Mouse (Mus musculus) heart, postnatal 14 days (tissue): ENCODE measurements around the gene C1ra. TPM values are rescaled to one million over a fixed set of nuclear protein-coding genes. Genes with fewer than 3 reads are reported as not detected.
"Not testable (repeated sequence)": the region's sequence is repeated elsewhere in the genome, so short reads cannot be mapped to it uniquely, and the experiment has no call there.

Source experiments
- DNase-seq, 2 experiments: peaks; one replicate each; pipeline ENCODE4 v3.0.0; 2021 to 2022
- intact Hi-C: fragments of 180-260 bp; cut with DNase I; formaldehyde crosslinking; loops from one replicate; pipeline ENCODE4 v1.15.1; 2025
- total RNA-seq, 2 experiments: library from RNA; stranded (reverse); gene quantifications; 2 replicates each; pipeline ENCODE4 v1.2.3; 2021

C1ra gene
- total RNA-seq, 2 experiments from 2014 or later, result 8.8 to 10.8 TPM

DNA sequence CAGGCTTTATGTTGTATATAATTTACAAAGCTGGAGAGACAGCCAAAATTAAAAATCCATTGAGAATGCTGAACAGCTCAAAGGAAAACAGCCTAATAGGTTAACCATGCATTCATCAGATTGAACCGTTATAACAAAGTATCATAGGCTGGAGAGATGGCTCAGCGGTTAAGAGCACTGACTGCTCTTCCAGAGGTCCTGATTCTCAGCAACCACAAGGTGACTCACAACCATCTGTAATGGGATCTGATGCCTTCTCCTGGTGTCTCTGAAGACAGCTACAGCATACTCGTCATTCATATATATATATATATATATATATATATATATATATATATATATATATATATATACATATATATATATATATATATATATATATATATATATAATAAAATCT lies 28.4 kb upstream of the C1ra start:
- intact Hi-C loops, result loop anchor here (10.0 kb wide), 1 partner anchor 281 kb away; the partner anchor contains the start of gene Eno2
- not testable (repeated sequence) for DNase-seq

DNA sequence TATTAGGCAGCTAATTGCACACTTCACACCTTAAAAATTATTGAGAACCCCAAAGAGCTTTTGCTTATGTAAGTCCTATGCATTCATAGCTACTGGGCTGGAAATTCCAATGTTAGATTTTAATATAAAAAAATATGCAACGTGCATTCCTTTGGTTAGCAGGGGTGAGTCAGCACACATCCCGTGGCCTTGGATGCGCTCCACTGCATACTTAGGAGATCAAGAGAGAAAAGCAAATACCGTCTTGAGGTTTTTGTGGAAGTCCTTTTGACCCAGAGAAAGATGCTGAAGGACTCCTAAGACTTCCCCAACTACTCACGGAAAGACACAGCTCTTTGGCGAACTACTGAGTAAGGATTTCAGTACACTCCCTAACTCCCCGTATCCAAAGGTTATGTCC lies 27.4 kb upstream of the C1ra start:
- DNase-seq, result no peak
- intact Hi-C loops, result loop anchor here (10.0 kb wide), 1 partner anchor 280 kb away; the partner anchor contains the start of gene Eno2

DNA sequence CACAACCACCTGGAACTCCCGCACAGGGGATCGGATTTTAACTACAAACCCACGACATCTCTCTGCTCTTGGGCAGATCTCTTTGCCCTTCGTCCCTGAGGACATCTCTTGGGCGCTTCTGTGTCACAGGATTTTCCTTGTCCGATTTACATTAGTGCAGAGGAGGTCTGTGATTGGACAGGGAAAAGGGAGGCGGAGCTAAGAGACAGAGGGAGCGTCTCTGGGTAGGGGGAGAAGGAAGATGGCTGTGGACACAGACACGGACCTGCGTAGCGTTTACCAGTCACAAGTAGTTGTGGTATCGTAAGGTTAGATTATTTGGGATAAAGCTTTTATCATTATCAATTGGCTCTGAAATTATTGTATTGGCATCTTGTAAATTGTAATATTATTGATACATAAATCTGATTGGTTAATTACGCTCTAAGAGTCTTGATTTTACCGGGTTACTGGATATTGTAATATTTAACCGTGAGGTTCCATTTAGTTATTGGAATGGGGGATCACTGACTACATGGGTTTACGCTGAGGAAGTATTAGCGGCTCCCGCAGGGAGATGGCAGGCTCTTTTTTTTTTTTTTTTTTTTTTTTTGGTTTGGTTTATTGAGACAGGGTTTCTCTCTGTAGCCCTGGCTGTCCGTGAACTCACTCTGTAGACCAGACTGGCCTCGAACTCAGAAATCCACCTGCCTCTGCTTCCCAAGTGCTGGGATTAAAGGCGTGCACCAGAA lies 26.6 kb upstream of the C1ra start:
- intact Hi-C loops, result loop anchor here (10.0 kb wide), 1 partner anchor 279 kb away; the partner anchor contains the start of gene Eno2
- no peak for DNase-seq

DNA sequence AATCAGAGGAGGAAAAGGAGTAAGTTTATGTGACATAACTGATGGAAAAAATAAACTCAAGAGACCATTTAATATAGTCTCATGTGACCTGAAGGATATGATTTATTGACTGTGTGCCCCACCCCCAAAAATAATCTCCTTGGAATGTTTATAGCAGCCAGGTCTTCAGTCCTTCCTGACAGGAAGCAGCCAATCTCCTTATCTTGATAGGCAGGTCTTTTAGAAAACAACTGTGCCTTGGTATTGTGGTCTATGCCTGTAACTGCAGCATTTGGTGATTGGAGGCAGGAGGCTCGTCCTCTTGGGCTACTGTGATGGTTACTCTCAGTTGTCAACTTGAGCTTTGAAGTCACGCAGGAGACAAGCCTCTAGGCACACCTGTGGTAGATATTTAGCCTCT lies 24.7 kb upstream of the C1ra start:
- DNase-seq, result no peak
- intact Hi-C loops, result loop anchor here (10.0 kb wide), 1 partner anchor 277 kb away; the partner anchor contains the start of gene Eno2

DNA sequence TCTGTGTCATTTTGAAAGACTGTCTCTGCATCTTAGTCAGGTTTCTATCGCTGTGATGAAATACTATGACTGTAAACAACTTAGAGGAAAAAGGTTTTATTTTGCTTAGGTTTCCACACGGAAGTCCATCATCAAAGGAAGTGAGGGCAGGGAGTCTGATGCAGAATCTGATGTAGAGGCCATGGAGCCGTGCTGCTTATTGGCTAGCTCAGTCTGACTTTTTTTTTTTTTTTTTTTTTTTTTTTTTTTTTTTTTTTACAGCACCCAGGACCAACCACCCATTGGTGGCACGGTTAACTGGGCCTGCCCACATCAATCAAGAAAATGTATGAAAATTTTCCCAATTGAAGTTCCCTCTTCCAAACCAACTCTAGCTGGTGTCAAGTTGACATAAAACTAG lies 23.3 kb upstream of the C1ra start:
- intact Hi-C loops, result loop anchor here (10.0 kb wide), 1 partner anchor 276 kb away; the partner anchor contains the start of gene Eno2
- DNase-seq, result no peak

DNA sequence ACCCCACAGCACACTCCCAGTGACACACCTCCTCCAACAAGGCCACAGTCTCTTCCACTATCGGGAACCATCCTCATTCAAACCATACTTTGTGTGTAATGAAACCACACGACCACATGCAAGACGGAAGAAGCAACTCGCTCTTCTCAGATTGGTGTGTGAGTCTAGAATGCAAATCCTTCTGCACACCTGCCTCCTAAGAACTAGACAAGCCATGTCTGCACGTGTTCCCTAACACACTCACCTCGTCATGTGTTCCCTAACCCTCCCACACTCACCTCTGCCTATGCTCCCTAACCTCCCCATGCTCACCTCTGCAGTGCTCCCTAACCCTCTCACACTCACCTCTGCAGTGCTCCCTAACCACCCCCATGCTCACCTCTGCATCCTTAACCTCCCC lies 20.8 kb upstream of the C1ra start:
- intact Hi-C loops, result loop anchor here (5.0 kb wide), 1 partner anchor 51 kb away; the partner anchor contains the start of gene C1s1
- DNase-seq, result no peak

DNA sequence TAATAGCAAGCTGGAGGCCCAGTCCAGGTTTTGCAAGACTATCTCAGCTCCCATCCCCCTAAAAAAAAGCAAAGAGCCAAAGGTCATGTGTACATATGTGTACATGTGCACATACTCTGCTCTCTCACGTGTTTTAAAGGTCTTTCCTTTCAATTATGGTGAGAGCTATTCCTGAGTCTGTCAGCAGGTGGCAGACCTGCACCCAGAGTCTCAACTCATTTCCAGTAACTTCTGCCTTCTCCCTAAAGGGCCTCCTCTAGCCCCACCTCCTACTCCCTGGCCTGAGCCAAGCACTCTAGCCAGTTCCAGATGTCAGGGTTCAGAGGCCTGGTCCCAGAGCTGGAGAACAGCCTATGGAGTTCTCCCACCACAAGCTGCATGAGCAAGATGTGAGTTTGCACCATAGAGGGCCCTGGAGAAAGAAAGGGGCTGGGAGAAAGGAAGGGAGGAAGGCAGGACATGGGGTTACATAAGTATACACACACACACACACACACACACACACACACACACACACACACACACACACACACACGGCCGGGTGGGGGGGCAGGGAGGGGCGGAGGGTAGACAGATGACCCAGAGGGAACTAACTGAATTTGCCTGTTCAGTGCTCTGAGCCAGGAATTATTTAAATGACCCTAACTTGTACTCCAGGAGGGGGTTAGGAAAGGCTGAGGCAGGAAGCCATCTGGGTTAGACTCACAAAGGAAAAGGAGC lies 19.2 kb upstream of the C1ra start, which contains the start of gene C1rl:
Gene C1rl (plus strand): TSS at position 272 of the 720 bp plus-strand sequence.
- intact Hi-C loops, result loop anchor here (5.0 kb wide), 1 partner anchor 49 kb away; the partner anchor contains the start of gene C1s1
- DNase-seq, result peak; percentile 82 to 87

DNA sequence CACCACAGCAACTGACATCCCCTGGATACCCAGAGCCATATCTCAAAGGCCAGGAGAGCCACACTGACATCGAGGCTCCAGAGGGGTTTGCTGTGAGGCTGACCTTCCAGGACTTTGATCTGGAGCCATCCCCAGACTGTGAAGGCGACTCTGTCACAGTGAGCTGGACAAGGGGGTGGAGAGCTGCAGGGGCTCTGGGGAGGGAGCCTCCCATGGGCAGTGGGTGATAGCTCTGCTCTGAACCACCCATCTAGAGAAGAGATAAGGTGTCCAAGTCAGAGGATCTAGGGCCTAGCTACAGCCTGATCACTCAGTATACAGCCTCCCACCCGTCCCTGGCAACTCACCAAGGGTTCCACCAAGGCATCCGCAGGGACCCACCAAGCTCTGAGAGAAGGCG lies 18.3 kb upstream of the C1ra start:
- peak; percentile 14 to 30 for DNase-seq
- intact Hi-C loops, result loop anchor here (5.0 kb wide), 1 partner anchor 48 kb away; the partner anchor contains the start of gene C1s1

DNA sequence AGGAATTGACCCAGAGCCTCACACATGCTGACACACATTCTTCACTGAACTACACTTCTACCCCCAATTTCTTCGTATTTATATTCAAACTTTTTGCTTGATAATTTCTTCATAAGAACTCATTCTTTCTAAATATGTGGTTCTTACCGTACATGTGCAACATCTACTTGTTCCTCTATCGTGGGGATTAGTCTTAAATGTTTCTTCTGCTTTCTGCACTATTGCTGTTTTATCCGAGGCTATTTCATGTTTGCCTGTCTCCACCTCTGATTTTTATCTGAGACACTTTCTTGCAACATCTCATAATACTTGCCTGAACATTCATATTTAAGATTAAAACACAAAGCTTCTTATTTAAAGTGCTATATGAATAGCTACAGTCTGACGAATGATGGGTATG lies 16.2 kb upstream of the C1ra start:
- DNase-seq, result no peak
- intact Hi-C loops, result no loop called here

DNA sequence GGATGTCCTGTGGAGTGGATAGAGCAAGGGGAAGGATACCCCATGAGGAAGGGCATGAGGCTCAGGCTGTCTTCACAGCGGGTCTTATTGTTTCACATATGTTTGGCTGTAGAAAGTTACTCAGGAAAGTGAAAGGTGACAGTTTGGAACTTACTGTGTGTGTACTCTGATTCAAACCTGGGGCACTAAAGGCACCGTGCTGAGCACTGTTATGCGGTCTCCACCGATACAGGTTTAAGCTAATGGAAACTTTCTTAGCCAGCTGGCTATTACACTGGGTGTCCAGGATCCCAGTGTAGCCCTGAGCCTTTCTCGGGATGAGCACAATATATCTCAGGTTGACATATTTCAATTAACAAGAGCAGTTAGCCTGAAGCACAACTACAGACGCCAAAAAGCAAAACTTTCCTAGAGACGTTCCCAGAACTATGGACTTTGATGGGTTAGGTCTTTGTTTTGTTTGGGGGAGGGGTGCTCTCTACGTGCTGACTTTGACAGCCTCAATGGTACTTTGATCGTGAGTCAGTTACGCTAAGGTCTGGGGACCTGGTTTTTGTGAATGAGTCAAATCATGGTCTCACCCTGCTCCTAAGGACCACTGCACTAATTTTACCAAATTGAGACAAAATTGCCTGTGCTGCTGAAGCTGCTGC lies 12.2 kb upstream of the C1ra start:
- intact Hi-C loops, result no loop called here
- DNase-seq, result no peak

DNA sequence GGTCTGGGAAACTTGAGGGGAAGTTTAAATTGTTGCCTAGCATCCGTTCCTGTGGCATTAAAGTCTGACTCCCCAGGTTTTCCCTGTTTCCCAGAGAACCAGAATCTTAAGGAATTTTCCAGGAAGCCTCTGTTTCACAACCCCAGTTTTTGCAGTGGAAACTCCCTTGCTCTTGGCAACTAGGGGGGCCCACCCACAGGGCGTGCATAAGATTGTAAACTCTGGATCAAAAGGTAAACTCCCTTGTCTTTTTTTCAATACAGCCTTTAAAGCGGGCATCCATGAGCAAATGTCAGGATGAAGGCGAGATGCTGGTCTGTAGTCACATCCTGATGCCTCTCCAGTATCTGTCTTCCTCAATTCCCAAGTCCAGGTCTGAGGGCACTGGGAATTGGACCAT lies 10.7 kb upstream of the C1ra start:
- peak in 1 of 2 experiments; percentile 13 for DNase-seq
- intact Hi-C loops, result no loop called here

DNA sequence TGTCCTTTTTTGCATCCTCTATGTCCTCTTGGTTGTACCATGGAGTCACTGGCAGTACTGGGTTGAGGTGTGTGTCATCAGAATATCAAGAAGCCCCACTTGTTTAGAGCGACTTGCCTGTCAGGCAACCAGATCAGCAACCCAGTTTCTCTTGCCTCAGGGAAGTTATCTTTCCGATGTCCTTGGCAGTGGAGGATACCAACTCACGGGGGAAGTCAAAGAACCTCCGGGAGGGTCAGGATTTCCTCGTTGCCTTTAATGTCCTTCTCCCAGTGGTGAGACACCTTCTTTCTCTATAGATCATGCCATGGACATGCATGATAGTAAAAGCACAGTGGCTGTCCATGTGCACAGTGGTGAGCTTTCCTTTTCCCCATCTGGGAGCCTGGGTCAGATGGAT lies 10.2 kb upstream of the C1ra start:
- intact Hi-C loops, result no loop called here

DNA sequence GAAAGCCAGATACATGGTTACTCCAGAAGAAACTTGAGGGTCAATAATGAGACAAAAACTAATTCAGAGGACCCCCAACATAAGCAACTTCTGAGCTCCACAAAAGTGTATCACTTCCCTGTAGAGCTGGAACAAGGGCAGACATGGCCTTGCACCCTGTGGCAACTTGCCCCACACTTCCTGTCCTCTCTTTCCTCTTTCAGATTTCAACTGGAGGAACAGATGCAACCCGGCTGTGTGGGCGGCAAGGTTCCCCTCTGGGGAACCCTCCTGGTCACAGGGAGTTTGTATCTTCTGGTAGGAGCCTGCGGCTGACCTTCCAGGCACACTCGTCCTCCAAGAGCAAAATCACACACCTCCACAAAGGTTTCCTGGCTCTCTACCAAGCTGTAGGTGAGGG lies 7.2 kb upstream of the C1ra start:
- peak; percentile 9 to 12 for DNase-seq
- intact Hi-C loops, result no loop called here

More for the DNA sequence above, 10.2 kb upstream of the C1ra start:
- DNase-seq, result no peak

DNA sequence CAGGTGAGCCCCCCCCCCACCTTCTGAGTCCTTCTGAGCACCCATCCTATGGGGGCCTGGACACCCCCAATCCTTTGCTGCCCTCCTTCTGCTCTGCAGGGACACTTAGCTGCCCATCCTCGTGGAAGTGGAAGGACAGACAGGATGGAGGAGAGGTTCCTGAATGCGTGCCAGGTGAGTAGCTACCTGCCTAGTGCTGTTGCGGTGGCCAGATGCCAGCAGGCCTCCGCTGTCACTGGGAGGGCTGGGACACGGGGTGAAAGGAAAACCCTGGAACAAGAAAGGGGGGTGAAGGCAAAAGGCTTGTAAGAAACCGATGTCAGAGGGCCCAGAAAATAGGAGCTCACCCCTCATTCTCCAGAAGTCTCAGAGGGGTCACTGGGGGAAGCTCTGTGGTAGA lies 5.2 kb upstream of the C1ra start:
- DNase-seq, result no peak
- intact Hi-C loops, result no loop called here

DNA sequence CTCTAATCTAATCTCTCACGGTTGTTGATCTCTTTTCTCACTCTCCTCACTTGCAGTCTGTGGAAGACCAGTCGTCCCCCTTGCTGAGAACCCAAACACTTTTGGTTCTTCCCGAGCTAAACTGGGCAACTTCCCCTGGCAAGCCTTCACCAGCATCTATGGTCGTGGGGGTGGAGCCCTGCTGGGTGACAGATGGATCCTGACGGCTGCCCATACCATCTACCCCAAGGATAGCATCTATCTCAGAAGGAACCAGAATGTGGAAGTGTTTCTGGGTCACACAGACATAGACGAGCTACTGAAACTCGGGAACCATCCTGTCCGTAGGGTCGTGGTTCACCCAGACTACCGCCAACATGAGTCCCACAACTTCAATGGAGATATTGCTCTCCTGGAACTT lies 3.9 kb upstream of the C1ra start:
- no peak for DNase-seq
- intact Hi-C loops, result no loop called here

DNA sequence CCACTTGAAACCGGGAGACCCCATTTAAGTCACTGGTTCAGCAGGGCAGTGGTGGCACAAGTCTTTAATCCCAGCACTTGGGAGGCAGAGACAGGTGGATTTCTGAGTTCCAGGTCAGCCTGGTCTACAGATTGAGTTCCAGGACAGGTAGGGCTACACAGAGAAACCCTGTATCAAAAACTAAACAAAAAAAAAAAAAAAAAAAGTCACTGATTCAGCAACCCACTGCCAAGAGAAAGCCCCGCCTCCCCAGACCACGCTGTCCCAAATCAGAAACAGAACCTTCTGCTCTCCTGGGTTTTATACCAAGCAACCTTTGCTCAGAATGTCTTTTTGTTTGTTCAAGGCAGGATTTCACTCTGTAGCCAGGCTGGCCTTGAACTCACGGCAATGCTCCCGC lies 3.0 kb upstream of the C1ra start:
- DNase-seq, intact Hi-C loops: not testable (repeated sequence)

DNA sequence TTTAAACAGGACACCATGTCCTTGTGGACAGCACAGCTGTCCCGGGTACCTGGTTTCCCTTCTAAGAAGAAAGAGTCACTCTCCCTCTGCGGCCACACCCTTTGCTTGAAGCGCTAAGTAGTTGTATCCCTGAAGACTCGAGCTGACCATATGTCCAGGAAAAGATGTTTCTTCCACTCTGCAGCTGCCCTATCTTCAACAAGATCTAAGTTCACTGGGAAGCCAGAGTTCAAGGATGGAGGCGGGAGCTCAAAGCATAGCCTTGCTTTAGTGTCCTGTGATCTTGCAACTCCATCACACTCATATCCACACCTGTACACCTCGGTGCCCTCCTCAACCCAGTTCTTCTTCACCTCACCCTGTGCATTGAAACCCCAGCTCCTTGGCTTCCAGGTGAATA lies 269 bp upstream of the C1ra start:
- no peak for DNase-seq
- intact Hi-C loops, result loop anchor here (5.0 kb wide), 1 partner anchor 245 kb away; the partner anchor contains the start of genes Atn1 and Gm45234

DNA sequence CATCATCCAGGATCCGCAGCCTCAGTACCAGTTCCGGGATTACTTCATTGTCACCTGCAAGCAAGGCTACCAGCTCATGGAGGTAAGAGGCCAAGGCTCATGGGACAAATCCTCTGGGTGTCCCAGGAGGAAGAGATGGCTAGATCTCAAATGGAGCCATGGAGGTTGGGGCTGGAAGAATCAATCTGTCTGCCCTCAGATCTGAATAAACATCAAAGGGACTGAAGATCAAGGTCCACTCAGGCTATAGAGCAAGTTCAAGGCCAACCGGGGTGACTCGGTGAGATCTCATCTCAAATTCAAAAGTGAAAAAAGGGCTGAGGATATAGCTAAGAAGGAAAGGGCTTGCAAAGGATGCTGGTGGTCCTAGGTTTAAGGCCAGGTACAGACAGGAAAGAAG lies 5.5 kb downstream of the C1ra start:
- intact Hi-C loops, DNase-seq: not testable (repeated sequence)

DNA sequence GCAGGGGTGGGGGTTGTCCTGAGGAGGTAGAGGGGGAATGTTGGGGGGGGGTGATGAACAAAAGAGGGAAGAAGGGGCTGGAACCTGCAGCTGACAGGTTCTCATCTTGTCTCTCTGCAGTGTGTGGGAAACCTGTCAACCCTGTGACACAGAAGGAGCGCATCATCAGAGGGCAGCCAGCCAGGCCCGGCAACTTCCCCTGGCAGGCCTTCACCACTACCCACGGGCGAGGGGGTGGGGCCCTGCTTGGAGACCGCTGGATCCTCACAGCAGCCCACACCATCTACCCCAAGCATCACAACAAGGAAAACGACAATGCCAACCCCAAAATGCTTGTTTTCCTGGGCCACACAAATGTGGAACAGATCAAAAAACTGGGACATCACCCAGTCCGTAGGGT lies 9.9 kb downstream of the C1ra start:
- intact Hi-C loops, result not testable (repeated sequence)
- peak in 1 of 2 experiments; percentile 6 for DNase-seq

DNA sequence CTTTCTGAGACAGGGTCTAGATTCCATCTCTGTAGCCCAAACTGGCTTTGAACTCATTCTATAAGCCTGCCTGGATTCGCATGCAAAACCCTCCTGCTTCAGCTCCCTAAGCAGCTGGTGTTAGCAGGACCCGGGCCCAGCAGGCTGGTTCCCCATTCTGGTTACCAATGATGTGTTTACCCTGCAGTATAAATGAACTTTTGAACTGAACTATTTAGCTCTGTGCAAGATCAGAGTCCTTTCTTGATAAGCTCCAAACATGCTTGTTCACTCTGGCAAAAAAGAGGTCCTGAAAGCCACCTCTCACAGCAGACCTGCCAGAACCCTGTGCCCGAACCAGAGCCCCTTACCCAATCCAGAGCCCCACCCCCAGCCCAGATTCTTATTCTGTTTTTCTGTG lies 15.7 kb downstream of the C1ra start:
- intact Hi-C loops, result no loop called here
- no peak for DNase-seq

DNA sequence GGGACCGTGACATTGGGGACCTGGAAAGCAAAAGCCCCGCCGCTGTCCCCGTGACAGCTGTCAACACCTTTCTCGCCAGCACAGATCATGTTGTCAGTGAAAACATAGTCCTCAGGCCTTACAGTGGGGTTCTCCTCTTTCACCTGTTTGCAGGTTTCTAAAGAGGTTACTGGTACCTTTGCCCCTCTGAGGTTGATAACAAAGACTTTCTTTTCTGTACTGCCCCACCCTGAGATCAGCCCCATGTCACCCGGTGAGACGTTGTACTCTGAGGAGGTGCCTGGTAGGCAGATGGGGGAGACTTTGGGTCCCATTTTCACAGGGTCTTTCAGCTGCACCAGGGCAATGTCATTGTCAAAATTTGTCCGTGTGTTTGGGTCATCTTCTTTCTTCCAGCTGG lies 18.9 kb downstream of the C1ra start:
- intact Hi-C loops, result no loop called here
- no peak for DNase-seq
